Mouse (Mus musculus) midbrain, embryonic 13.5 days (tissue): ENCODE measurements around the gene Tlk1. TPM values are rescaled to one million over a fixed set of nuclear protein-coding genes. Genes with fewer than 3 reads are reported as not detected.

Experiments used
- ATAC-seq: fragments of 200-750 bp; cut with Nextera tagmentation; 2 replicates; pipeline ENCODE4 v1.8.0; 2017; ENCODE audit warnings: mild to moderate bottlenecking, moderate TSS enrichment, moderate library complexity
- H3K27ac ChIP-seq: fragments of 300-500 bp; sonication (generic); 2 replicates; pipeline ENCODE4 v1.5.1; 2015; ENCODE audit warnings: inconsistent platforms, mild to moderate bottlenecking, moderate library complexity
- H3K27me3 ChIP-seq: fragments of 300-500 bp; sonication (generic); 2 replicates; pipeline ENCODE4 v1.6.1; 2015; ENCODE audit warnings: mild to moderate bottlenecking, inconsistent platforms
- H3K36me3 ChIP-seq: fragments of 300-500 bp; sonication (generic); 2 replicates; pipeline ENCODE4 v1.6.1; 2015; ENCODE audit warnings: mild to moderate bottlenecking, inconsistent platforms
- H3K4me1 ChIP-seq: fragments of 300-500 bp; sonication (generic); replicated peaks from 2 replicates; pipeline ENCODE4 v1.6.1; 2015; ENCODE audit warnings: inconsistent platforms
- H3K4me2 ChIP-seq: fragments of 300-500 bp; sonication (generic); replicated peaks from 2 replicates; pipeline ENCODE4 v1.6.1; 2015; ENCODE audit warnings: moderate library complexity, mild to moderate bottlenecking, inconsistent platforms
- H3K4me3 ChIP-seq: fragments of 300-500 bp; sonication (generic); replicated peaks from 2 replicates; pipeline ENCODE4 v1.5.1; 2015; ENCODE audit warnings: mild to moderate bottlenecking, inconsistent platforms
- H3K9ac ChIP-seq: fragments of 300-500 bp; sonication (generic); replicated peaks from 2 replicates; pipeline ENCODE4 v1.6.1; 2015; ENCODE audit warnings: mild to moderate bottlenecking, inconsistent platforms
- H3K9me3 ChIP-seq: fragments of 300-500 bp; sonication (generic); 2 replicates; pipeline ENCODE4 v1.6.1; 2016; ENCODE audit warnings: mild to moderate bottlenecking, inconsistent platforms
- WGBS: fragments of 180-500 bp; shearing (Covaris S2); methylation state at CpG from one replicate; pipeline ENCODE4 v1.1.7; 2015; 5-methylcytosine and 5-hydroxymethylcytosine counted together
- polyA plus RNA-seq: library from polyadenylated mRNA; unstranded; fragments of >200 nt; fragmentation: Nextera tagmentation; extraction: Ambion mirVana; gene quantifications from 2 replicates; pipeline ENCODE4 v1.2.1, GENCODE M21; 2015

Gene Tlk1
- polyA plus RNA-seq, 1 experiment from 2014 or later: 25.5 TPM

- Histone ChIP-seq H3K27me3 (no peaks in the 10 kb centered on the region), H3K27ac (no peak overlapping the region), H3K4me1 (no peaks in the 10 kb centered on the region), H3K9ac (no peak overlapping the region), H3K36me3 (peaks cover 42% of the 10 kb centered on the region), H3K9me3 (no peaks in the 10 kb centered on the region), H3K4me2 (no peak overlapping the region), H3K4me3 (no peak overlapping the region)
- ATAC-seq: no peak
- WGBS: 95% methylated on average over 7 of the region's 7 CpGs
Measured at GRCm38 (mm10) chr2:70710236-70710635, 115.3 kb downstream of the Tlk1 start.

DNA sequence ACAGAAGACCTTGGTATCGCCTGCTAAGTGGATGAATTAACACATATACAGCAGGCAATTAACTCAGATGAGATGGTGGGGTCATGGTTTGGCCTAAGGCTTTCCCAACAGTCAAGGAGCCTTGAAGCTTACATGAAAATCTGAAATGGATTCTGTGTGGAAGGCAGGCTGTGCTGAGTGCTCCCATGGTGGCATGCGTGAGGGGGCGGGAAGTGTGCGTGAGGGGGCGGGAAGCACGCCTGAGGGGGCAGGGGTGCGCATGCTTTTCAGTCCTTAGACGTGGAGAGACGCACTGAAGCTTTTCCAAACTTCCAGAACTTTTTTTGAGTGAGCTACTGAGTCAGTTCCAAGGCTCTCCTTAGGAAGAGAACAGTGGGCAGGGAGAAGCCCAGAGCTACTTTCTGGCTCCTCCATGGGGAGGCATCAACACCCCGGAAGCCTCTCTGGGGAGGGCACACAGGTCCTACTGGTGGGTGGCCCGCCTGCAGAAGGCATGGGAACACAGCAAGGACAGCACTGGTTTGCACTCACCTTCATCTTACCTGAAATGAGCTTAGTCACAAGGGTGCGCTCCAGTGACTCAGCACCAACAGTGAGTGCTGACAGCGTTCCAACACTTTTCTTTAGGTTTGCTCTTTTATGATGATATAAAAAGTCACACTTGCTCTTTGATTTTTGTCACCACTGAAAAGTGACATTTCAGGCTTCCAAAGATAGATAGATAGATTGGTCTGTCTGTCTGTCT, 116.4 kb downstream of the Tlk1 start:
- Histone ChIP-seq H3K9ac (no peak overlapping the region), H3K27ac (no peak overlapping the region), H3K27me3 (no peaks in the 10 kb centered on the region), H3K9me3 (no peaks in the 10 kb centered on the region), H3K36me3 (peaks cover 32% of the 10 kb centered on the region), H3K4me1 (0 out of 2 replicates have a peak, but pooled peaks cover 4% of the 10 kb centered on the region), H3K4me2 (no peak overlapping the region), H3K4me3 (no peak overlapping the region)
- ATAC-seq: no peak
- WGBS: 83% methylated on average over 13 of the region's 13 CpGs

DNA sequence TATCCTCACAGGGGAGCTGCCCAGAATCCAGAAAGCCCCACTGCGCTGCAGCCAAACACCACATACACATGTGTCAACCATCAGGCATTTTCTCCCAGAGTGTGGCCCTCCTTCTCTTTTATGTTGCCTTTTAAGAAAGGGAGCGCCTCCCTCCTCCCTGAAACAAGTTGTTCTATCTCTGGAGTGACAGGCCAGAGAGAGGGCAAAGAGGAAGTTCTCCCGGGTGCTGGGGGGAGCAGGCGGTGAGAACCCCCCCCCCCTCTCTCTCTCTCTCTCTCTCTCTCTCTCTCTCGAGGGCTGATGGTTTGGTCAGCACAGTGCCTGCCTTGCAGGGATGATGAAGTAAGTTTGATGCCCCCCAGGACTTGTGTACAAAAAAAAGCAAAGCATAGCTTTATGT, 123.1 kb downstream of the Tlk1 start:
- H3K4me1 ChIP-seq: 0 out of 2 replicates have a peak, but pooled peaks cover 4% of the 10 kb centered on the region
- H3K4me3 ChIP-seq: no peak overlapping the region
- H3K27ac ChIP-seq: no peak overlapping the region
- H3K9ac ChIP-seq: no peak overlapping the region
- ATAC-seq: no peak
- H3K9me3 ChIP-seq: peaks cover 8% of the 10 kb centered on the region; the same call in 1 of the 2 replicates
- no peak overlapping the region for H3K4me2 ChIP-seq
- H3K36me3 ChIP-seq: no peaks in the 10 kb centered on the region
- no peaks in the 10 kb centered on the region for H3K27me3 ChIP-seq
- WGBS: 55% methylated on average over 5 of the region's 5 CpGs

DNA sequence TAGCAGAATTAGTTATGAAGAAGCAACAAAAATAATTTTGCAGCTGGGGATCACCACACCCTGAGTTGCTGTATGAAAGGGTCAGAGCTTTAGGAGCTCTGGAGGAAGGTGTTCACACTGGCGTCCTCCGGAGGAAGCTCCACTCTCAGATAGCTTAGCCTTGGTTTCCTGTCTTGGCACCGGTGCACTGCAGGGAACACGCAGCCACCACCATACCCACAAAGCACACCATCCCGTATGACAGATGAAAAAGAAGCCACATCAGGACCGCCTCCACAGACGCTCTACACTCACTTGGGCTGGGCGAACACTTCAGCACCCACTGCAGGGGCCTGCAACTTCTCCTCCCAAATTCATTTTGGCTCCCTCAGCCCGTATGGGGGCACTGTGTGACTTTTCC, 124.0 kb downstream of the Tlk1 start:
- no peak for ATAC-seq
- H3K36me3 ChIP-seq: no peaks in the 10 kb centered on the region
- H3K27me3 ChIP-seq: no peaks in the 10 kb centered on the region
- no peak overlapping the region for H3K9ac ChIP-seq
- no peak overlapping the region for H3K4me3 ChIP-seq
- no peak overlapping the region for H3K4me2 ChIP-seq
- no peak overlapping the region for H3K27ac ChIP-seq
- H3K4me1 ChIP-seq: 0 out of 2 replicates have a peak, but pooled peaks cover 4% of the 10 kb centered on the region
- H3K9me3 ChIP-seq: peaks cover 9% of the 10 kb centered on the region; the same call in 1 of the 2 replicates
- 74% methylated on average over 9 of the region's 9 CpGs for WGBS

DNA sequence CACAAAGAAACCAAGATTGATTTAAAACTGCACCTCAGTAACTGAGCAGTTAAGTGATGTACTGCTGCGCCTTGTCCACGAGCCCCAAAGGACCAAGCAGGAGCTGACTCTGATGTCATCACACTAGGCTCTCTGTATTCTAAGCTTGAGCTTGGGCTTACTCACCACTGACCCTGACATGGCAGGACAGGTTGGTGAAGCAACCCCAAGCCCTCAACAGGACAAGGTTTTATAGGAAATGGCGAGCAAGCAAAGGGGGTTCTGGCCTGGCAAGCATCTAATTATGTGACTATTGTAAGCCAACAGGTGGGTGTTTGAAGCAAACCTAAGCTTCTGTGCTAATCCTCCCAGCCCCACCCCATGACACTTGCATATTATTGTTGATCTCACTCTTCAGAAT, 124.7 kb downstream of the Tlk1 start:
- Histone ChIP-seq H3K36me3 (no peaks in the 10 kb centered on the region), H3K9ac (no peak overlapping the region), H3K4me2 (no peak overlapping the region), H3K9me3 (peaks cover 9% of the 10 kb centered on the region; the same call in 1 of the 2 replicates), H3K4me1 (0 out of 2 replicates have a peak, but pooled peaks cover 4% of the 10 kb centered on the region), H3K27ac (no peak overlapping the region), H3K4me3 (no peak overlapping the region), H3K27me3 (no peaks in the 10 kb centered on the region)
- 91% methylated on average over 3 of the region's 3 CpGs for WGBS
- no peak for ATAC-seq

GRCm38 (mm10) chr2:70695712-70696111, 129.8 kb downstream of the Tlk1 start:
- no peaks in the 10 kb centered on the region for H3K27me3 ChIP-seq
- WGBS: 88% methylated on average over 10 of the region's 10 CpGs

GRCm38 (mm10) chr2:70690195-70690594, 135.3 kb downstream of the Tlk1 start:
- Histone ChIP-seq H3K4me1 (no peaks in the 10 kb centered on the region), H3K4me3 (no peak overlapping the region), H3K9ac (no peak overlapping the region), H3K27ac (no peak overlapping the region), H3K9me3 (no peaks in the 10 kb centered on the region), H3K27me3 (no peaks in the 10 kb centered on the region), H3K36me3 (peaks cover 70% of the 10 kb centered on the region), H3K4me2 (no peak overlapping the region)
- ATAC-seq: no peak
- WGBS: 85% methylated on average over 11 of the region's 11 CpGs

More at GRCm38 (mm10) chr2:70695712-70696111, 129.8 kb downstream of the Tlk1 start:
- peaks cover 17% of the 10 kb centered on the region for H3K36me3 ChIP-seq
- H3K4me1 ChIP-seq: no peaks in the 10 kb centered on the region
- no peak overlapping the region for H3K9ac ChIP-seq
- no peak overlapping the region for H3K27ac ChIP-seq
- no peak overlapping the region for H3K4me3 ChIP-seq
- no peak overlapping the region for H3K4me2 ChIP-seq
- no peak for ATAC-seq
- H3K9me3 ChIP-seq: peaks cover 9% of the 10 kb centered on the region; the same call in 1 of the 2 replicates

DNA sequence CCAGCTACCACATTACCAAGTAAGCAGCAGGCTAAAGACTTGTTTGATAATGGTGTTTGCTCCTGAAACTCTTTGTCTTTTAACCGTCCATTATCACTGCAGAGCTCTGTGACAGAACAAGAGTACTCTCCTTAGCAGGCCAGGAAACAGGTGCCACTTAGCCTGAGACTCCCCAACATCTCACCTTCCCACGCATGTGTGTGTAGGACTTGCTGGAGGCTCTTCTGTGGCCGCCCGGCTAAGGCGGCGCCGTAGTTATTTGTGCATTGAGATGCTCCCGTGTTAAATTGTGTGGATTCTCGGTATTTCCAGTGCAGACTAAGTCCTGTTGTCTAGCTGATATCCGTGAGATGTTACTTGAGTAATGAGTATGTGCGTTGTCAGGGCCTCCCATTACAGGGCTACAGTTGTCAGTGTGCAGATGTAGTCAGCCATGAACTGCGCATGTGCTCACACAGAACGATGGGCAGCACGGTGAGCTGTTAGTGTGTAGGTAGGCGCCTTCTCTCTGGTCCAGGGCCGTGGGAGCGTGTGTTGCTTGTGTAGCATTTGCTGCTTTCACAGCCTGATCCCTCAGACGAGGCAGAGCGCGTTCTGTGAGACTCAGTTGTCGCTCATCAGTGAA, 137.0 kb downstream of the Tlk1 start:
- Histone ChIP-seq H3K4me2 (no peak overlapping the region), H3K9ac (no peak overlapping the region), H3K9me3 (no peaks in the 10 kb centered on the region), H3K27me3 (no peaks in the 10 kb centered on the region), H3K27ac (no peak overlapping the region), H3K36me3 (peaks cover 84% of the 10 kb centered on the region), H3K4me3 (no peak overlapping the region), H3K4me1 (no peaks in the 10 kb centered on the region)
- no peak for ATAC-seq
- 95% methylated on average over 21 of the region's 21 CpGs for WGBS

- no peak overlapping the region for H3K9ac ChIP-seq
- peaks cover 83% of the 10 kb centered on the region for H3K36me3 ChIP-seq
- WGBS: 89% methylated on average over 2 of the region's 2 CpGs
Measured at GRCm38 (mm10) chr2:70682324-70682723, 143.2 kb downstream of the Tlk1 start.

GRCm38 (mm10) chr2:70673445-70674126, 151.9 kb downstream of the Tlk1 start:
- no peak overlapping the region for H3K27ac ChIP-seq
- H3K36me3 ChIP-seq: peaks cover 4% of the 10 kb centered on the region
- no peak for ATAC-seq
- no peak overlapping the region for H3K4me2 ChIP-seq
- 0 out of 2 replicates have a peak, but pooled peaks cover 3% of the 10 kb centered on the region for H3K4me1 ChIP-seq
- 83% methylated on average over 7 of the region's 7 CpGs for WGBS
- H3K27me3 ChIP-seq: no peaks in the 10 kb centered on the region
- no peak overlapping the region for H3K9ac ChIP-seq
- H3K9me3 ChIP-seq: no peaks in the 10 kb centered on the region
- H3K4me3 ChIP-seq: no peak overlapping the region

More at GRCm38 (mm10) chr2:70682324-70682723, 143.2 kb downstream of the Tlk1 start:
- H3K27me3 ChIP-seq: no peaks in the 10 kb centered on the region
- no peaks in the 10 kb centered on the region for H3K9me3 ChIP-seq
- no peaks in the 10 kb centered on the region for H3K4me1 ChIP-seq
- no peak for ATAC-seq
- no peak overlapping the region for H3K27ac ChIP-seq
- H3K4me3 ChIP-seq: no peak overlapping the region
- H3K4me2 ChIP-seq: no peak overlapping the region

DNA sequence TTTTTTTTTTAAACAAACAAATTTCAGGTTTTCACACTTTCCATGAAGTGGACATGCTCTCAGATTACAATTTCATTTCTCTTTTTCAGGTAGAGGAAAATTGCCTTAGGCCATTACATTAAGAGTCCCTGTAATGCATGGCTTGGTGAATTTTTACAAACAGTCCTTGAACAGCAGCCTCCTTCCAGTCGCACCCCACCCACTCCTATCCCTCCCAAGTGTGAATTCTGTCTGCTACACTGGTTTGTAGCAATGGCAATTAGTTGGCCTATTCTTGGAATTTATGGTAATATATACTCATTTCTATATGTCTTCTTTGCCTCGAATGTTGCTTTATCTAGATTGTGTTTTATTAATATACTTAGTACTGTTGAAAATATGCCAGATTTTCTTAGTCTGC, 153.1 kb downstream of the Tlk1 start:
- H3K4me3 ChIP-seq: no peak overlapping the region
- 78% methylated on average over 2 of the region's 2 CpGs for WGBS
- ATAC-seq: no peak

DNA sequence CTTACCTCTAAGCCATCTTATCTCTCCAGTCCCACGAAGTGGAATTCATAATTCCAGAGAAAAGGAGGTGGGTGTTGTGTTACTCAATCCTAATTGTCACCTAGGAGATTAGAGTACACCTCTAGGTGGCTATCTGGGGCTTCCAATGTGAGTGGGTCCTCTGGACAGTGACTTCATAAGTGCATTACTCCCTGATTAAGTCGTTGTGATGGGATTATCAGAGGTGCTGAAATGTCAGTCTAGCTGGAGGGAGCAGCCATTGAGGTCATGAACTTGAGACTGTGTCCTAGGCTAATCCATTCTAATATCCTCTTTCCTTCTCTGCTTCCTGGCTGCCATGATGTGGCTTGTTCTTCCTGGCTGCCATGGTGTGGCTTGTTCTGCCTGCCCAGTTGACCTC, 155.6 kb downstream of the Tlk1 start:
- ATAC-seq: no peak
- Histone ChIP-seq H3K4me2 (no peak overlapping the region), H3K27me3 (no peaks in the 10 kb centered on the region), H3K4me1 (no peaks in the 10 kb centered on the region), H3K9ac (no peak overlapping the region), H3K27ac (no peak overlapping the region), H3K4me3 (no peak overlapping the region), H3K9me3 (no peaks in the 10 kb centered on the region), H3K36me3 (no peaks in the 10 kb centered on the region)
- 60% methylated on average over 2 of the region's 2 CpGs for WGBS

More for the DNA sequence above, 153.1 kb downstream of the Tlk1 start:
- no peaks in the 10 kb centered on the region for H3K9me3 ChIP-seq
- H3K27ac ChIP-seq: no peak overlapping the region
- no peaks in the 10 kb centered on the region for H3K36me3 ChIP-seq
- 0 out of 2 replicates have a peak, but pooled peaks cover 3% of the 10 kb centered on the region for H3K4me1 ChIP-seq
- no peaks in the 10 kb centered on the region for H3K27me3 ChIP-seq
- no peak overlapping the region for H3K9ac ChIP-seq
- no peak overlapping the region for H3K4me2 ChIP-seq
